Mouse (Mus musculus) thymus, adult 2 months (tissue): ENCODE measurements around the gene Spout1.

Experiments
- CTCF ChIP-seq: fragments of 200-500 bp; IDR thresholded peaks from 2 replicates; pipeline ENCODE4 v1.5.1; 2012; ENCODE audit warnings: mild to moderate bottlenecking, control low read depth, low read length, moderate library complexity, borderline replicate concordance; ENCODE audit not compliant: control insufficient read depth, poor library complexity, insufficient read depth; ENCODE audit errors: extremely low read depth
- POLR2A ChIP-seq: fragments of 200-500 bp; IDR thresholded peaks from 2 replicates; pipeline ENCODE4 v1.6.1; 2012; ENCODE audit warnings: mild to moderate bottlenecking, low read length, control low read depth, moderate library complexity; ENCODE audit not compliant: control insufficient read depth, poor library complexity, insufficient read depth; ENCODE audit errors: extremely low read depth

- no peak for TF ChIP-seq CTCF
- TF ChIP-seq POLR2A = no peak
Measured at GRCm38 (mm10) chr2:30200388-30200925, 22.2 kb upstream of the Spout1 start.
